Mouse (Mus musculus) embryonic facial prominence, embryonic 10.5 days (tissue): ENCODE data around the gene Myo1f. TPM values are rescaled to one million over a fixed set of nuclear protein-coding genes. Genes with fewer than 3 reads are reported as not detected.
A peak's percentile ranks its signal among the peaks of the same experiment; 100 is the strongest.
"Not testable (repeated sequence)": the region's sequence is repeated elsewhere in the genome, so short reads cannot be mapped to it uniquely, and the experiment has no call there.

Source experiments
- DNase-seq: peaks from one replicate; pipeline ENCODE4 v3.0.0-alpha.2; 2017; ENCODE audit warnings: low spot score
- H3K27ac ChIP-seq: fragments of 300-500 bp; sonication (generic); replicated peaks from 2 replicates; pipeline ENCODE4 v1.5.1; 2016; ENCODE audit warnings: mild to moderate bottlenecking
- H3K27me3 ChIP-seq: fragments of 300-500 bp; sonication (generic); replicated peaks from 2 replicates; pipeline ENCODE4 v1.6.1; 2016; ENCODE audit warnings: low read depth, mild to moderate bottlenecking; ENCODE audit not compliant: poor library complexity, severe bottlenecking
- H3K36me3 ChIP-seq: fragments of 300-500 bp; sonication (generic); replicated peaks from 2 replicates; pipeline ENCODE4 v1.6.1; 2016; ENCODE audit warnings: mild to moderate bottlenecking, moderate library complexity
- H3K4me1 ChIP-seq: fragments of 300-500 bp; sonication (generic); 2 replicates; pipeline ENCODE4 v1.6.1; 2016
- H3K4me3 ChIP-seq: fragments of 300-500 bp; sonication (generic); 2 replicates; pipeline ENCODE4 v1.5.1; 2016; ENCODE audit warnings: mild to moderate bottlenecking, moderate library complexity
- H3K9me3 ChIP-seq: fragments of 300-500 bp; sonication (generic); 2 replicates; pipeline ENCODE4 v1.6.1; 2016; ENCODE audit warnings: mild to moderate bottlenecking
- WGBS: fragments of 180-500 bp; shearing (Covaris S2); methylation state at CpG from one replicate; pipeline ENCODE4 v1.1.7; 2016; 5-methylcytosine and 5-hydroxymethylcytosine counted together
- polyA plus RNA-seq: library from polyadenylated mRNA; unstranded; fragments of >200 nt; fragmentation: Nextera tagmentation; extraction: Ambion mirVana; gene quantifications from 2 replicates; pipeline ENCODE4 v1.2.1, GENCODE M21; 2016

The Myo1f gene
- polyA plus RNA-seq, 1 experiment from 2014 or later = 2.0 TPM

DNA sequence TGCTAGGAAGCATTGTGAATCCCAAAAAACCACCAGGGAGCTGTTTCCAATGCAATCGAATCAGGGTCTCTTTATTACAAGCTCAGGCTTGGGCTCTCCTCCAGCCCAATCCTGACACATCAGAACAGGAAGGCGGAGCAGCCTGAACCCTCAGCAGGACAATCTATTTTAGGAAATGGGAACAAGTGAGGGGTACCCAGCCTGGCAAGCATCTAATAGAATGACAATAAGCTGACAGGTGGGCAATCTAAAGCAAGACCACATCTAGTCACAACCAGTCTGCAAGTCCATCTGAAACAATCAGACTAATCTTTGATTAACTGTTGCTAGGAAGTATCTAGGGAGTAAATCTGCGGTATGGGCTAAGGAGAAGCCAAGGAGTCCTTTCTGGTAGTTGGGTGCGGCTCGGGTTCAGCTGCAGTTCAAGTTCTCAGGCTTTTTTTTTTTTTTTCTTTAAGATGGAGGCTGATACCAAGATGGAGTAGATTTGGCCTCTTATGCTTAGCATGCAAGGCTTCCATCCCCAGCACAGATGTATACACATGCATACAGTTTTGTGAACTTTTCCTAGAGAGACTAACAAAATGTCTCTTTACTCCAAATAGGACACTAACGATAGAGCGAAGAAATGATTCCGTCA is 44.4 kb downstream of the Myo1f start:
- Histone ChIP-seq H3K27ac (no peak overlapping the region), H3K27me3 (no peaks in the 10 kb centered on the region), H3K4me3 (no peak overlapping the region), H3K4me1 (no peaks in the 10 kb centered on the region), H3K36me3 (no peaks in the 10 kb centered on the region), H3K9me3 (peaks cover 10% of the 10 kb centered on the region)
- no peak for DNase-seq
- WGBS = 88% methylated on average over 8 of the region's 8 CpGs

GRCm38 (mm10) chr17:33600831-33601230 is 45.3 kb downstream of the Myo1f start:
- peaks cover 10% of the 10 kb centered on the region for H3K9me3 ChIP-seq
- H3K27ac ChIP-seq = no peak overlapping the region
- no peaks in the 10 kb centered on the region for H3K36me3 ChIP-seq
- no peaks in the 10 kb centered on the region for H3K27me3 ChIP-seq
- DNase-seq = no peak
- WGBS = 77% methylated on average over 3 of the region's 3 CpGs
- no peaks in the 10 kb centered on the region for H3K4me1 ChIP-seq
- no peak overlapping the region for H3K4me3 ChIP-seq

DNA sequence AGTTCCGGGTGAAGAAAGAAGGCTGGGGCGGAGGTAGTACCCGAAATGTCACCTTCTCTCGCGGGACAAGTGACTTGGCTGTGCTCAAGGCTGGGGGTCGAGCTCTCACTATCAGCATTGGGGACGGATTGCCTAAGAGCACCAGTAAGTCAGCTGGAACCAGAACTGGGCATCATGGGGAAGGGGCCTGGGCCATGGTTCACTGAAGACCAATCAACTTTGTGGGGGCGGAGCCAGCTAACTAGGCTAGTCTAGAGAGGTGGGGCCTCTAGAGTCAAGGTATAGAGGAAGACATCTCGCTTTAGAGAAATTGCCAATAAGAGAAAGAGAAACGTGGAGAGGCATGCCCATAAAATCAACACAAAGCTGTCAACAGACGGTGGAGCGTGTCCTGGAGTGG is 46.4 kb downstream of the Myo1f start:
- Histone ChIP-seq H3K27ac (no peak overlapping the region), H3K4me3 (no peak overlapping the region), H3K27me3 (no peaks in the 10 kb centered on the region), H3K9me3 (peaks cover 10% of the 10 kb centered on the region), H3K4me1 (no peaks in the 10 kb centered on the region), H3K36me3 (no peaks in the 10 kb centered on the region)
- 83% methylated on average over 12 of the region's 12 CpGs for WGBS
- DNase-seq = no peak

DNA sequence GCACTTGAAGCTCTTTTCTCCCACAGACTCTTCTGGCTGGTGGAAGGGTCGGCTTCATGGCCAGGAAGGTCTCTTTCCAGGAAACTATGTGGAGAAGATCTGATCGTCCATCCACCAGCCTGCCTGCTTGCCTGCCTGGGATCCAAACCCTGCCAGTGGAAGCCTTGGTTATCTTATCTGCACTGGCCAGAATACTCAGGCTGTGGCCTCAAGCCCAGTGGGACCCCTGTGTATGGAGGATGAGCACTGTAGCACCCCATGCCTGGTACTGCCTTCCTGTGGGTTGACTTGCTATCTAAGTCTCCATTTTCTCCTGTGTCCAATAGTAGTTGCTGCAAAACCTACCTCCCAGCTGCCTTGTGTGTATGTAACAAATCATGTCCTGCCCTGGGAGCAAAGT is 51.8 kb downstream of the Myo1f start:
- Histone ChIP-seq H3K27me3 (no peaks in the 10 kb centered on the region), H3K36me3 (no peaks in the 10 kb centered on the region), H3K4me3 (no peak overlapping the region), H3K4me1 (no peaks in the 10 kb centered on the region), H3K27ac (no peak overlapping the region), H3K9me3 (no peaks in the 10 kb centered on the region)
- 81% methylated on average over 2 of the region's 2 CpGs for WGBS
- no peak for DNase-seq

DNA sequence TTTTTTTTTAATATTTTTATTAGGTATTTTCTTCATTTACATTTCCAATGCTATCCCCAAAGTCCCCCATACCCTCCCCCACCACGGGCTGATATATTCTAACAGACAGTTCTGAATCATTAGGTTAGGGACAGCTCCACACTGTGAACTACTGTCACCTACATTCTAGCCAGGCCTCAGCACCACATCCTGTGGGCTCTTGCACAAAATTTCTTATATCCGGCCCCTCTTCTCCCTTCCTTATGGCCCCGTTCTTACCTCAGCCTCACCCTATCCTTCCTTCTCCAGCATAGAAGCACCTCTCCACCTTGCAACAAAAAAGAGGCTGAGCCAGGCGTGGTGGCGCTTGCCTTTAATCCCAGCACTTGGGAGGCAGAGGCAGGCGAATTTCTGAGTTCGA is 55.0 kb downstream of the Myo1f start:
- no peaks in the 10 kb centered on the region for H3K36me3 ChIP-seq
- 89% methylated on average over 7 of the region's 7 CpGs for WGBS
- no peak for DNase-seq

DNA sequence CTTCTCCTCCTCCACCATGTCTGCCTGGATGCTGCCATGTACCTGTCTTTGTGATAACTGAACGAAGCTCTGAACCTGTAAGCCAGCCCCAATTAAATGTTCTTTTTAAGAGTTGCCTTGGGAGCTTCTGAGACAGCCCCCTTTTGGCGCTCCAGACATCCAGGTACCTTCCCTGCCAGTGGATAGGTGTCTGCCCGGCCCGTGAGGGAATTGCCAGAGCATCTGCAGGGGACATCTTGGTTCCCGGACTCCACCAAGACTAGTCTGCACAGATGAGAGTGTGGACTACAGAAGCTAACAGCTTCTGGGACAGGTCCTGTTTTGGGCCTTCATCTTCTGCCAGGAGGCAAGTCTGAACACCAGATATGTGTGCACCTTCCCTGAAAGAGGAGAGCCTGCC is 58.2 kb downstream of the Myo1f start:
- not testable (repeated sequence) for H3K36me3 ChIP-seq, DNase-seq, H3K9me3 ChIP-seq, H3K27me3 ChIP-seq, H3K27ac ChIP-seq, H3K4me3 ChIP-seq, H3K4me1 ChIP-seq
- WGBS = 88% methylated on average over 5 of the region's 5 CpGs

More for the DNA sequence above, 55.0 kb downstream of the Myo1f start:
- no peak overlapping the region for H3K27ac ChIP-seq
- H3K9me3 ChIP-seq = no peaks in the 10 kb centered on the region
- H3K27me3 ChIP-seq = no peaks in the 10 kb centered on the region
- no peaks in the 10 kb centered on the region for H3K4me1 ChIP-seq
- no peak overlapping the region for H3K4me3 ChIP-seq

DNA sequence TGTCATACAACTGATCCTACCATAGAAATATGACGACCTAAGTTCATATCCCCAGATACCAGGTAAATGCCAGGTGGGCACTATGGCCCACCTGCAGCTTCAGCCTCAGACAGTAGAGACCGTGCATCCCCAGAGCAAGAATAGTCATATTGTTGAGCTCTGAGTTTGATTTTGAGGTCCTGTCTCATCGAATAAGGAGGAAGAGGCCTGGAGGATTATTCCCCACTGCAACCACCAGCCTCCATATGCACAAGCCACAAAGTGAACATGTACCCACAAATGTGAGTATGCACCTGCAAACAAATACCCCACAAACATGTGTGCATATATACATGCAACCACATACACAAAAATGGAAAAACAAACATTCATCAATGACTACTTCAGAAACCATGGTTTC is 71.8 kb downstream of the Myo1f start:
- no peak for DNase-seq
- 92% methylated on average over 3 of the region's 3 CpGs for WGBS
- no peak overlapping the region for H3K4me3 ChIP-seq
- H3K27me3 ChIP-seq = no peaks in the 10 kb centered on the region
- H3K4me1 ChIP-seq = peaks cover 24% of the 10 kb centered on the region
- peaks cover 21% of the 10 kb centered on the region for H3K36me3 ChIP-seq
- H3K9me3 ChIP-seq = no peaks in the 10 kb centered on the region
- H3K27ac ChIP-seq = no peak overlapping the region

- Histone ChIP-seq H3K27ac (peak within 1 kb of the TSS; percentile 99), H3K36me3 (peaks cover 34% of the 10 kb centered on the region), H3K9me3 (no peaks in the 10 kb centered on the region), H3K27me3 (no peaks in the 10 kb centered on the region), H3K4me3 (peak within 1 kb of the TSS; percentile 79), H3K4me1 (peaks cover 24% of the 10 kb centered on the region)
- DNase-seq = peak; percentile 92
- 4% methylated on average over 35 of the region's 35 CpGs for WGBS
Measured at GRCm38 (mm10) chr17:33628621-33629486, 73.3 kb downstream of the Myo1f start, which contains the start of gene Zfp414. TSS of gene Zfp414 (plus strand) at chr17:33629090.

DNA sequence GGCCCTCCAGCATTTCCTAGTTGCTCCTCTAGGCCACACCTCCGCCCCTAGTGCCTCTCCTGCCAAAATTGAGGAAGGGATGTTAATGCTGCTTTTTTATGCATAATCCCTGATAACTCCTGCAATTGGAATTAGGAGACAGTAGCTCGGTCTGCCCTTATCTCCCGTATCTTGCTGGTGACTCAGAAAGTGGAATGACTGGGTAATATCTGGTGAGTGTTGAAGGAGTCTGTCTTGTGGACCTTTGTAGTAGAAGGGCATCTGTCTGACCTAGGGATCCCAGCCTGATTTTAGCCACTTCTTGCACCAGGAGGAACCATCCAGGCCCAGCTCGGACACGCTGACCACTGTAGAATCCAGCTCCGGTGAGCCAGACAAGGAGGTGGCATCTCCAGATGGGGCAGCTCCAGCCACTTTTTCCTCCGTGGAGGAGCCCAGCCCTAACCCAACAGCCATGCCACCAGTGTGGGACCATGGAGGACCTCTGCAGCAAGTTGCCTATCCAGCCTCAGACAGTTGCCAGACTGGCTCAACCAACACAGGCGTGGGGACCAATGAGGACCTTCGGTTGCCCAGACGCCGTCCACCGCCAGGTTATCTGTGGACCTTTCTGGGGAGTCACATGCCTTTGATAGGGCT is 74.1 kb downstream of the Myo1f start:
- H3K27me3 ChIP-seq = no peaks in the 10 kb centered on the region
- H3K4me3 ChIP-seq = peak overlapping the region; percentile 79
- WGBS = 76% methylated on average over 12 of the region's 12 CpGs
- H3K27ac ChIP-seq = peak overlapping the region; percentile 99
- DNase-seq = no peak
- H3K4me1 ChIP-seq = peaks cover 24% of the 10 kb centered on the region
- no peaks in the 10 kb centered on the region for H3K9me3 ChIP-seq
- peaks cover 41% of the 10 kb centered on the region for H3K36me3 ChIP-seq

DNA sequence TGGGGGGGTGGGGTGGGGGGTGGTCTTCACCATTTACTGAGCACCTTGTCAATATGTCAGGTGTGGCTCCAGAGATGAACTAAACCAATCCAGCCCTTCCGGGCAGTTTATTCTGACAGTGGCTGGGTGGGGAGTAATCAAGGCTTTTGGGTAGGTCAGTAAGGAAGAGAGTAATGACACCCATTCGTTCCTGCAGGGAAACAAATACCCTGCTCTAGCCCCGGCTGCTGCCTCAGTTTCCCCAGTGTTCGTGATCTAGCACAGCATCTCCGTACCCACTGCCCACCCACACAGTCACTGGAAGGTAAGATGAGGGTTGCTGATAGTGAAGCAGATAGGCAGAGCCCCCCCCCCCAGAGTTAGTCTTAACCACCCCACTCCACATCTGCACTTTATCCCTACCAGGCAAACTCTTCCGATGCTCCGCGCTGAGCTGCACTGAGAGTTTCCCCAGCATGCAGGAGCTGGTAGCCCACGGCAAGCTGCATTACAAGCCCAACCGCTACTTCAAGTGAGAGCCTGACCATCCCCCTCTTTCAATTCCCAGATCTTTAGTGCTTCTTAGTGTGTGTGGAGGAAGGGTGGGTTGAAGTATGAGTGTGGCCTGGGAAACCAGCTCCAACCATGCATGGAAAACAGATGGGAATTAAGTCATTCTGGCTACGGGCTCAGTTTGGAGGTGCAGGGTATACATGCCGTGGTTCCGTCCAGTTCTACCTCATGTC is 74.8 kb downstream of the Myo1f start:
- peak; percentile 11 for DNase-seq
- 87% methylated on average over 13 of the region's 13 CpGs for WGBS
- H3K4me1 ChIP-seq = peaks cover 24% of the 10 kb centered on the region
- H3K4me3 ChIP-seq = peak overlapping the region; percentile 79
- peaks cover 41% of the 10 kb centered on the region for H3K36me3 ChIP-seq
- no peaks in the 10 kb centered on the region for H3K27me3 ChIP-seq
- H3K9me3 ChIP-seq = no peaks in the 10 kb centered on the region
- H3K27ac ChIP-seq = no peak overlapping the region

DNA sequence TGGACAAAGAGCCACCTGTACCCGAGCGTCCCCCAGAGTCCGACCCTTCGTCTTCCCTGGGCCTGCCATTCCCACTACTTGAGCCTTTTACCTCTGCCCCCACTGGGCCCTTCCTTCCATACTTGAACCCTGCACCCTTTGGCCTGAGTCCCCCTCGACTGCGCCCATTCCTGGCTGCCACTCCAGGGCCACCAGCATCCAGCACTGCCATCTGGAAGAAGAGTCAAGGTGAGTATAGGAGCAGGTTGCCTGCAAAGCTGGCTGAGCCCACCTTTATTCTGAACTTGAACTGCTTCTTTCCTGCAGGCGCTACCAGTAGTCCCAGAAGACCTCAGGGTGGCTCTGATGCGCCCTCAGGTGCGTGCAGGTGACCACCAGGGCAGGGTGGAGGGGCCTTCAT is 75.7 kb downstream of the Myo1f start:
- peak; percentile 8 for DNase-seq
- no peak overlapping the region for H3K27ac ChIP-seq
- no peaks in the 10 kb centered on the region for H3K27me3 ChIP-seq
- peaks cover 24% of the 10 kb centered on the region for H3K4me1 ChIP-seq
- H3K4me3 ChIP-seq = no peak overlapping the region
- peaks cover 49% of the 10 kb centered on the region for H3K36me3 ChIP-seq
- 96% methylated on average over 9 of the region's 9 CpGs for WGBS
- H3K9me3 ChIP-seq = no peaks in the 10 kb centered on the region

GRCm38 (mm10) chr17:33631796-33632195 is 76.3 kb downstream of the Myo1f start:
- Histone ChIP-seq H3K27me3 (no peaks in the 10 kb centered on the region), H3K4me3 (no peak overlapping the region), H3K4me1 (peaks cover 24% of the 10 kb centered on the region), H3K36me3 (peaks cover 52% of the 10 kb centered on the region), H3K9me3 (no peaks in the 10 kb centered on the region), H3K27ac (no peak overlapping the region)
- peak; percentile 6 for DNase-seq
- 92% methylated on average over 5 of the region's 5 CpGs for WGBS
